Mouse (Mus musculus) embryonic facial prominence, embryonic 14.5 days (tissue): Measurements from ENCODE around the gene Zfp319. TPM values are rescaled to one million over a fixed set of nuclear protein-coding genes. Genes with fewer than 3 reads are reported as not detected.

ENCODE experiments used
- ATAC-seq: fragments of 200-750 bp; cut with Nextera tagmentation; 2 replicates; pipeline ENCODE4 v1.8.0; 2017; ENCODE audit warnings: low read depth, moderate number of reproducible peaks, moderate TSS enrichment
- DNase-seq: peaks from one replicate; pipeline ENCODE4 v3.0.0-alpha.2; 2015; ENCODE audit warnings: low spot score
- H3K27ac ChIP-seq: fragments of 300-500 bp; sonication (generic); replicated peaks from 2 replicates; pipeline ENCODE4 v1.5.1; 2014; ENCODE audit warnings: low read depth, mild to moderate bottlenecking, low read length, moderate library complexity
- H3K27me3 ChIP-seq: fragments of 300-500 bp; sonication (generic); replicated peaks from 2 replicates; pipeline ENCODE4 v1.6.1; 2014; ENCODE audit warnings: low read length; ENCODE audit not compliant: control insufficient read depth, insufficient read depth
- H3K36me3 ChIP-seq: fragments of 300-500 bp; sonication (generic); 2 replicates; pipeline ENCODE4 v1.6.1; 2014; ENCODE audit warnings: low read length, mixed read lengths; ENCODE audit not compliant: control insufficient read depth, insufficient read depth
- H3K4me1 ChIP-seq: fragments of 300-500 bp; sonication (generic); 2 replicates; pipeline ENCODE4 v1.6.1; 2014; ENCODE audit warnings: antibody characterized with exemption, low read length; ENCODE audit not compliant: control insufficient read depth, insufficient read depth
- H3K4me2 ChIP-seq: fragments of 300-500 bp; sonication (generic); 2 replicates; pipeline ENCODE4 v1.6.1; 2014; ENCODE audit warnings: low read depth, mild to moderate bottlenecking, low read length, moderate library complexity, mixed read lengths
- H3K4me3 ChIP-seq: fragments of 300-500 bp; sonication (generic); 2 replicates; pipeline ENCODE4 v1.5.1; 2014; ENCODE audit warnings: low read depth, mild to moderate bottlenecking, low read length
- H3K9ac ChIP-seq: fragments of 300-500 bp; sonication (generic); 2 replicates; pipeline ENCODE4 v1.6.1; 2014; ENCODE audit warnings: low read depth, mild to moderate bottlenecking, low read length, moderate library complexity, mixed read lengths
- H3K9me3 ChIP-seq: fragments of 300-500 bp; sonication (generic); 2 replicates; pipeline ENCODE4 v1.6.1; 2016; ENCODE audit warnings: low read length; ENCODE audit not compliant: control insufficient read depth
- WGBS: fragments of 180-500 bp; shearing (Covaris S2); extraction: QIAGEN DNeasy Blood & Tissue Kit; methylation state at CpG from one replicate; pipeline ENCODE4 v1.1.7; 2014; 5-methylcytosine and 5-hydroxymethylcytosine counted together
- polyA plus RNA-seq: library from polyadenylated mRNA; unstranded; fragments of >200 nt; fragmentation: Nextera tagmentation; extraction: Ambion mirVana; gene quantifications from 2 replicates; pipeline ENCODE4 v1.2.1, GENCODE M21; 2014

Zfp319 gene
- polyA plus RNA-seq, 1 experiment from 2014 or later, result 8.9 TPM

- H3K4me1 ChIP-seq, result no peaks in the 10 kb centered on the region
- no peak within 1 kb of the TSS for H3K27ac ChIP-seq
- no peak for ATAC-seq
- no peak within 1 kb of the TSS for H3K4me2 ChIP-seq
- no peaks in the 10 kb centered on the region for H3K9me3 ChIP-seq
- no peak within 1 kb of the TSS for H3K9ac ChIP-seq
- WGBS, result 37% methylated on average over 6 of the region's 6 CpGs
- H3K36me3 ChIP-seq, result no peaks in the 10 kb centered on the region
- H3K4me3 ChIP-seq, result no peak within 1 kb of the TSS
- H3K27me3 ChIP-seq, result no peaks in the 10 kb centered on the region
- DNase-seq, result no peak
Measured at GRCm38 (mm10) chr8:95306431-95306830, 25.3 kb downstream of the Zfp319 start, which contains the start of gene Cngb1. Cngb1 (minus strand) TSS chr8:95306585.

- ATAC-seq (no peak), DNase-seq (no peak)
- H3K4me2 ChIP-seq, result no peak overlapping the region
- no peaks in the 10 kb centered on the region for H3K4me1 ChIP-seq
- WGBS, result 70% methylated on average over 4 of the region's 4 CpGs
- no peaks in the 10 kb centered on the region for H3K27me3 ChIP-seq
- no peak overlapping the region for H3K27ac ChIP-seq
- no peak overlapping the region for H3K9ac ChIP-seq
- H3K36me3 ChIP-seq, result no peaks in the 10 kb centered on the region
- no peak overlapping the region for H3K4me3 ChIP-seq
- no peaks in the 10 kb centered on the region for H3K9me3 ChIP-seq
Measured at GRCm38 (mm10) chr8:95305526-95305925, 26.2 kb downstream of the Zfp319 start.

- DNase-seq (peak; percentile 30), ATAC-seq (no peak; the same call in 1 of the 2 replicates)
- no peaks in the 10 kb centered on the region for H3K9me3 ChIP-seq
- no peak overlapping the region for H3K27ac ChIP-seq
- 17% methylated on average over 5 of the region's 5 CpGs for WGBS
- no peak overlapping the region for H3K4me2 ChIP-seq
- H3K36me3 ChIP-seq, result no peaks in the 10 kb centered on the region
- no peaks in the 10 kb centered on the region for H3K27me3 ChIP-seq
- no peaks in the 10 kb centered on the region for H3K4me1 ChIP-seq
- H3K4me3 ChIP-seq, result no peak overlapping the region
- no peak overlapping the region for H3K9ac ChIP-seq
Measured at GRCm38 (mm10) chr8:95302410-95302809, 29.3 kb downstream of the Zfp319 start.

- Histone ChIP-seq H3K4me3 (no peak overlapping the region), H3K36me3 (no peaks in the 10 kb centered on the region), H3K9ac (0 out of 2 replicates have a peak overlapping the region, but pooled peaks have one; percentile 5), H3K4me2 (peak overlapping the region; percentile 29), H3K9me3 (no peaks in the 10 kb centered on the region), H3K4me1 (peaks cover 10% of the 10 kb centered on the region; the same call in 1 of the 2 replicates), H3K27ac (no peak overlapping the region; the same call in 1 of the 2 replicates), H3K27me3 (no peaks in the 10 kb centered on the region)
- WGBS, result 57% methylated on average over 7 of the region's 7 CpGs
- ATAC-seq, result peak; percentile 60; the same call in 1 of the 2 replicates
- DNase-seq, result peak; percentile 67
Measured at GRCm38 (mm10) chr8:95293891-95294290, 37.9 kb downstream of the Zfp319 start.

- Histone ChIP-seq H3K4me1 (peaks cover 10% of the 10 kb centered on the region; the same call in 1 of the 2 replicates), H3K27ac (no peak overlapping the region), H3K27me3 (no peaks in the 10 kb centered on the region), H3K36me3 (no peaks in the 10 kb centered on the region), H3K4me3 (no peak overlapping the region), H3K9ac (0 out of 2 replicates have a peak overlapping the region, but pooled peaks have one; percentile 5), H3K9me3 (no peaks in the 10 kb centered on the region), H3K4me2 (no peak overlapping the region)
- ATAC-seq (0 out of 2 replicates have a peak, but pooled peaks have one; percentile 31), DNase-seq (peak; percentile 65)
- 67% methylated on average over 11 of the region's 11 CpGs for WGBS
Measured at GRCm38 (mm10) chr8:95293172-95293571, 38.6 kb downstream of the Zfp319 start.

- Histone ChIP-seq H3K4me3 (no peak overlapping the region), H3K9ac (no peak overlapping the region), H3K27me3 (no peaks in the 10 kb centered on the region), H3K36me3 (no peaks in the 10 kb centered on the region), H3K4me2 (no peak overlapping the region), H3K27ac (no peak overlapping the region), H3K9me3 (no peaks in the 10 kb centered on the region), H3K4me1 (peaks cover 10% of the 10 kb centered on the region; the same call in 1 of the 2 replicates)
- DNase-seq (no peak), ATAC-seq (no peak; the same call in 1 of the 2 replicates)
- WGBS, result 61% methylated on average over 6 of the region's 6 CpGs
Measured at GRCm38 (mm10) chr8:95289066-95289650, 42.6 kb downstream of the Zfp319 start.

- 61% methylated on average over 5 of the region's 5 CpGs for WGBS
- no peaks in the 10 kb centered on the region for H3K9me3 ChIP-seq
- no peak overlapping the region for H3K4me2 ChIP-seq
- no peak overlapping the region for H3K27ac ChIP-seq
- H3K9ac ChIP-seq, result no peak overlapping the region
- no peak for DNase-seq
- no peak overlapping the region for H3K4me3 ChIP-seq
- ATAC-seq, result peak; percentile 79
- H3K36me3 ChIP-seq, result no peaks in the 10 kb centered on the region
- no peaks in the 10 kb centered on the region for H3K4me1 ChIP-seq
- no peaks in the 10 kb centered on the region for H3K27me3 ChIP-seq
Measured at GRCm38 (mm10) chr8:95281493-95281892, 50.3 kb downstream of the Zfp319 start.
